Mouse (Mus musculus) retina, adult 2 months (tissue): Measurements from ENCODE around the gene Lat2.

Experiments used
- DNase-seq: peaks from one replicate; pipeline ENCODE4 v3.0.0-alpha.2; 2012; ENCODE audit warnings: low read depth, low spot score

Gene Lat2

DNA sequence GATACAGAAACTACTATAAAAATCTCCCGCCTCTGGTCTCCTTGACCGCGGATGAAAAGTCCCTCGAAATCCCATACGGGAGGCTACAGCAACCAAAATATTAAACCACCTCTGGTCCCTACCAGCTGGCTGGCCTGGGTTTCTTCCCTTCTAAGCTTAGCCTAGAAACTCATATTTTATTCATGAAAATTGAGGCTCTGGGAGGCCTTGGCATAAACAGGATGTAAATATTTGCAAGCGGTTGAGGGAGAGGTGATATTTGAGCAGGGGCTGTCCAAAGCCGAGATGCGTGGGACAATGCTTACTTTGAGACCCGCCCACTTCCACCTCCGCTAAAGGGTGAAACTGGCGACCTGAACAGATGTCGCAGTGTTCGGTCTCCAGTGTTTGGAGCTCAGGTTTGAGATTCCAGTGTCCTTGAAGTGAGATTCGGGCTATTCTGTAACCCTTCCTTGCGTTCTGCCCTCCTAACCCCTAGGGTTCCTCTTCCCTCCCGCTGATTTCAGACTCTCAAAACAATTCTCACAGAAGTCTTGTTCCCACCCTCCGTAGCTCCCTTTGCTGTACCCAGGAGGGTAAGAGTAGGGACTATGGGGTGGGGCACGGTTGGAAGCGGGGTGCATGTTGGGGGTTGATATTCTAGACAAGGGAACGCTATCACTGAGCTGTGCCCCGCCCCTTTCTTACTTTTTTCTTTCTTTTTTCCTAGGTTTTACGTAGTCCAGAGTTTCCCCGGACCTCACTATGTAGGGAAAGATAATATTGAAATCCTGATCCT lies 42.9 kb downstream of the Lat2 start:
- peak; percentile 46 for DNase-seq

DNA sequence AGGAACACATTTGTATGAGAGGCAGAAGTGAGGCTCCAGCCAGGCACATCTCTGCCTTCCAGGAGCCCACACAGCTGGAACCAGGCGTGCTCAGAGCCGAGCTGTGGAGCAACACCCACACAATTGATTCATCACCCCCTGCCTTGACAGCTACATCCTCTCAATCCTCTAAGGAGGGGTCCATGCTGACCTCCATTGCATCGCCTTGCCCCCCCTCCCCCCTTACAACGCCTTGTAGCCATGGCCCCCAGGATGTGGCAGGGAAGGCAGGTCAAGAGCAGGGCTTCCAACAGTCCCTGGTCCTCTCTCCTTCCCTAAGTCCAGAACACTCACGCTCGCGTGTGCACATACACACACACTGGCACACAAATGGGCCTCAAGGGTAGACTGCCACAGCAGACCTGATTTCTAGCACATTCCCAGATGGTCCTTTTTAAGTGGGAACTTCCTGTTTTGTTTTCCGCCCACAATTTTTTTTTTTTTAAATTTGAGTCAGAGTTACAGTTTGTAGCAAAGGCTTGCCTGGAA lies 45.8 kb downstream of the Lat2 start:
- DNase-seq = no peak

DNA sequence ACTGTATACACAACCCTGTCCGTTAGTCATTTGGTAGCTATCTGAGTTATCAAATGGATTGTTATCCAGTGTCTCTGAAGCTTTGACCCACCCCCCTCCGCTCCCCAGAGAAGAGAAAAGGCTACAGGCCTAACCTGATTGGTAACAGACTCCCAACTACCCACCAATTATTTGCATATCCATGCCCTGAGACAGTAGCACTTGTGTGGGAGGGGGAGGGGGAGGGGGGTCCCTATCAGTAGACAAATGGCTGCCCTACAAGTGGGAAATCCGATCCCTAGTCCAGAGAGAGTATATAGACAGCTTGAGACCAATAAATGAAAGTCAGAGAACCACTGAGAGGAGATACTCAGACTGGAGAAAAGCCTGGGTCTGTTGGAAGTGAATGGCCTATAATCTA lies 46.8 kb downstream of the Lat2 start:
- DNase-seq = no peak

DNA sequence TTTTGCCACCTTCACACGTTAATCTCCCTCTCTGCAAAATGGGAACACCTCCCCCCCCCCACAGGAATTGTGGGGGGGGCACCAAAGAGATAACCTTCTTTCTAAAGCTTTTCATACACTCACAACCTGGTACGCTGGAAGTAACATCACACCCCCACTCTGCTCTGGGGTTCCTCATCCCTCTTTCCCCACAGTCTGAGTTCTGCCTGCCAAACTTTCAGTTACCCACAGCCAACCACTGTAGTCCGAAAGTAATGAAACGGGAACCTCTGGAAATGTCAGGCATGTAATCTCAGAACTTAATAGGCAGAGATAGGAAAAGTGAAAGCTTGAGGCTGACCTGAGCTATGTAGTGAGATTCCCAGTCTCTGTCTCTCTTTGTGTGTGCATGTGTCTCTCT lies 47.4 kb downstream of the Lat2 start:
- DNase-seq = no peak

DNA sequence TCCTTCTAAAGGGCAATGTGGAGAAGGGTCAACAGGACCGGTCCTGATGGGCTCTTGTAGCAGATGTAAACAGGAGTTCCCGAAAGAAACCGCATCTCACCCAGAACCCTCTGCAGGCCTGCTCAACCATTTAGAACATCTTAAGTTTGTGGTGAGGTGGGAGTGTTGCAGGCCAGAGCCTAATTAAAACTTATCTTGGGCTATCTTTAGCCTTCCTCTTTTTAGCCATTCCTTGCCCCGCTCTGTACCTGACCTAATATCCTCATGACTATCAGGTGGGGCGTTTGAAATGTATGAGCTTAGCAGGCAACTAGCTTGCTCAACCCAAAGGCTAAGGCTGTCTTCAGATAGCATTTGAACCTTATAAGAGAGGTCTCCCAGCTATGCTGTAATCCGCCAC lies 49.1 kb downstream of the Lat2 start:
- DNase-seq = no peak

DNA sequence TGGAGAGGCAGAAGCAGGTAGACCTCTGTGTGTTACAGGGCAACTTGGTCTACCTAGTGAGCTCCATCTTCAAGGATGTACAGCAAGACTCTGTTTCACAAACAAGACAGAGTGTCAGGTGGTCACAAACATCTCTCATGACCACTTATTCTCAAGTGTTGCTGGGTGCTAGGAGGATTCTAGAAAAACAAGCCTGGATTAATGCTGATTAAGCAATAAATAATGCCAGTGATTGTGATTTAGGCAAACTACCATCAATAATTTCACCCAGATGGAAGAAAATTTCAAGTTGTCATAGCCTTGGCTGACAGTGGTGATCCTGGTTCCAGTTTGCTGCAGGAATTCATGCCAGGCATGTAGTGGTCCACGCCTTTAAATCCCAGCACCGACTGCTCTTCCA lies 50.6 kb downstream of the Lat2 start:
- no peak for DNase-seq

DNA sequence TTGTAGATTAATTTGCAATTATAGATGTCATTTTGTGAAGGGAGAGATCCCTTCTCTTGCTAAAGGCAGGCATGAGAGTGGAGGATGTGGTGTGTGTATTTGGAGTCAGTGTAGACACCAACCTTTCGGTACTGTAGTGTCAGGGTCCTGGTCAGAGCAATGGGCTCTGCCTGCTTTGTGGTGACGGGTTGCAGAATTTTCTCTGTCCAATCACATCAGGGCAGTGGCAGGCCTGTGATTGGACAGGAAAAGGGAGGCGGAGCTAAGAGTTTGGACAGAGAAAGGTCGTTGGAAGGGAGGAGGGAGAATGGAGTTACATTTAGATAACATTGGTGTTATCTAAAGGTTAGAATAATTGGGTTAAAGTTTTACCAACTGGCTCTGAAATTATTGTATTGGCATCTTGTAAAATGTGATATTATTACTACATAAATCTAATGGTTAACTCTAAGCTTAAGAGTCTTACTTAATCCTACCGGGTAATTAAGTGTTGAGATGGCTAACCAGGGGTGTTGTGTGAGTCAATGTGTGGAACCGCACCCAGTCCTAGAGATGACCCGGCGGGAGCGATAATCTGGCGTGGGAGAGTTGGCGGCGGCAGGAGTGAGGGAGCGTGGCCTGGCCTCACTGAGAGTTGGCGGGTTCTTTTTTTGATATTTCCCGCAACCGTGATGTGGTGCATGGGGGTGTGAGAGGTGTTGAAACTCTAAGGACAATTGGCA lies 54.2 kb downstream of the Lat2 start:
- no peak for DNase-seq

DNA sequence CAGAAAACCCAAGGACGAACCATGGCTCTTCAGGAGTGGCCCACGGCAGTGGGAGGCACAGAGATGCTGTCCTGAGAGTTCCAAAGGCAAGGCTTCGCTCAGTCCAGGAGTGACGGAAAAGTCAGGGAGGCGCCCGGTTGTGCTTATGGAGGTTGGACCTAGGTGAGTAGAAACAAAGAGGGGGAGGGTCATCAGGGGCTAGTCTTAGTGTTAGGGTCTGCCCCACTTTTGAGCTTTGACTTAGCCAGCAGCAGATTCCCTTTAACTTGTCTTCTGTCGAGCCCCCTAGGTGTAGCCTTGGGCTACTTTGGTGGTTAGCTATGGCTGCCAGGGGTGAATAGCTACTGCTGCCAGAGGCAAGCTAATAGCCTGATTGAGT lies 54.8 kb downstream of the Lat2 start, which contains the start of gene Syna:
Syna (minus strand) TSS at position 101 of the 379 bp plus-strand sequence.
- DNase-seq = no peak

DNA sequence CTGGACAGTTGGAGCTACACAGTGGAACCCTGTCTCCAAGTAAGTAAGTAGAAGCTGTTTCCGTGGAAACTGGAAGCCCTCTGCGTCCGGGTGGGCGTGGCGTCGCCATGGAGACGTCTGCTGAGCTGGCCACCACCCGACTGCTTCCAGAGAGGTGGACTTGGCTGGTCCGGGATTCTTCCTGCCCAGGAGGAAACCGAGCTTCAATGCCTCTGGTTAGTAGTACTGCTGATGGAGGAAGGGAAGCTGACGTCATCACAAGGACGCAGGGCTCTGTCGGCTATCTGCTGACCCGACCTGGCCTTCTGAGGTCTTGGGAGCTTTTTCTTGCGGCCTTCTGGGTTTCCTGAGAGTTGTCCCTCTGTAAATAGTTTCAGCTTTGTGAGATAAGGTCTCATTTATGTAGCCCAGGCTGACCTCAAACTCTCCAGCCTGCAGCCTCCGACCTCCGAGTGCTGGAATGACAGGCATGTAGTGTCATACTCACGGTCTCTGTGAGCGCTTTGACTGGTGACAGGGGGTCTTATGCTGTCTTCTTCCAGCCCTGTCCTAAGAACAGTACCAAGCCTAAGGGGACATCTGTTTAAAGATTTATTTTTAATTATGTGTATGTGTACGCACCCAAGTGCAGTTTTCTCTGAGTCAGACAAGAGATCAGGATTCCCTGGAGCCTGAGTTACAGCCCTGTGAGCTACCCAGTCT lies 59.2 kb downstream of the Lat2 start:
- no peak for DNase-seq

DNA sequence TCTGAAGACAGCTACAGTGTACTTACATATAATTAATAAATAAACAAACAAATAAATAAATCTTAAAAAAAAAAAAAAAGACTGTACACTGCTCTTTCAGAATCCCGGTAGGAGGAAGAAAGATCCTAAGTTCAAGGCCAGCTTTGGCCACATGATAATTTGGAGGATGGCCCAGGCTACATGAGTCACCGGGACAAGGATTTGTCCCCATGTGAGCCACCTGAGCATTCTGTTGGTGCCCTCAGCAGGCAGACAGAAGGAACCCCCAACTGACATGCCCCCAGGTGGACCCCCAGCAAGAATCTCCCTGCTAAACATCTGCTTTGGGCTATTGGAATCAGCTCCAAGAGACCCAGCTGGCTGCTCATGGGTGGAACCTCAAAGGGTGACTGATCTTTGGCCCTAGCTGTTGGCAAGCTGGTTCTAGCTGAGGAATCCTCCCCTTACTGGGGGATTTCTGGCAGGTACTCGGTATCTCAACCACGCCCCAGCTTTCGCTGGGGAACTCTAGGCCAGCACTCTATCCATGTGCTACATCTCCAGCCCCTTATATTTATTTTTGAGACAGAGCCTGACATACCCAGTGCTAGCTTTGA lies 60.8 kb downstream of the Lat2 start:
- no peak for DNase-seq

DNA sequence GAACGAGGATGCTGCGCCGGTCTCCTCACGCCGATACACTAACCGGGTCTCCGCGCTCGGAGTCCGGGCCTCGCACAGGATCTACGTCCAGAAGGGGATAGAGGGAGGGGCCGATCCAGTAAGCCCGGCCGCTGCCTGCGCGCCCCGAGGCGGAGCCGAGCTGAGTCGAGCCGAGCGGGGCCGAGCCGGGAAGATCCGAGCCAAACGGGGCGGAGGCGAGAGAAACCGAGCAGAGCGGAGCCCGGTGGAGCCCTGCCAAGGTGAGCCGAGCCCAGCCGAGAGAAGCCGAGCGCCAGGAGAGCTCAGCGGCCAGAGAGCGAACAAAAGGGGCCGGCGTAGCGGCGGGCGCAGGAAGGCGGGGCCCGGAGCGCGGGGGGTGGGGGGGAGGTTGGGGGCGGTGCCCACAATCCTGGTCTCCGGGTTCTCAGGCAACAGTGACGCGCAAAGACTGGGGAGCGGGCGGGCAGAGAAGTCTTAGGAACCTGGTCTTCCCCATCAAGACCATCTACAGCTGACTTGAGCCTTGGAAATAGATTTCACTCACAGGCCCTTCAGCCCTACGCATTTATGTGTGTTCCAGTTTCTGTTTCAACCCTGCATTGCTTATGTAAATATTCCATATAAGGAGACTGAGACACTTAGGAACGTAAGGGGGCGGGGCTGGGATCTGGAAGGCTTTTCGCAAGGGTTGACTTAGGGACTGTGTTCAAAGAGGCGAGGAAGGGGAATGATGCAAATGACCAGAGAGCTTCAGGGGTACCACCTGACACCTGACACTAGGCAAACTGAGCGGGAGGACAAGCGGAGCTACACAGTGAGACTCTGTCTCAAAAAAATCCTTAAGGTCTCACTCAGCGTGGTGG lies 62.5 kb downstream of the Lat2 start, which contains the start of gene Clip2:
Clip2 (minus strand) TSS at position 325 of the 863 bp plus-strand sequence.
- peak; percentile 76 for DNase-seq

DNA sequence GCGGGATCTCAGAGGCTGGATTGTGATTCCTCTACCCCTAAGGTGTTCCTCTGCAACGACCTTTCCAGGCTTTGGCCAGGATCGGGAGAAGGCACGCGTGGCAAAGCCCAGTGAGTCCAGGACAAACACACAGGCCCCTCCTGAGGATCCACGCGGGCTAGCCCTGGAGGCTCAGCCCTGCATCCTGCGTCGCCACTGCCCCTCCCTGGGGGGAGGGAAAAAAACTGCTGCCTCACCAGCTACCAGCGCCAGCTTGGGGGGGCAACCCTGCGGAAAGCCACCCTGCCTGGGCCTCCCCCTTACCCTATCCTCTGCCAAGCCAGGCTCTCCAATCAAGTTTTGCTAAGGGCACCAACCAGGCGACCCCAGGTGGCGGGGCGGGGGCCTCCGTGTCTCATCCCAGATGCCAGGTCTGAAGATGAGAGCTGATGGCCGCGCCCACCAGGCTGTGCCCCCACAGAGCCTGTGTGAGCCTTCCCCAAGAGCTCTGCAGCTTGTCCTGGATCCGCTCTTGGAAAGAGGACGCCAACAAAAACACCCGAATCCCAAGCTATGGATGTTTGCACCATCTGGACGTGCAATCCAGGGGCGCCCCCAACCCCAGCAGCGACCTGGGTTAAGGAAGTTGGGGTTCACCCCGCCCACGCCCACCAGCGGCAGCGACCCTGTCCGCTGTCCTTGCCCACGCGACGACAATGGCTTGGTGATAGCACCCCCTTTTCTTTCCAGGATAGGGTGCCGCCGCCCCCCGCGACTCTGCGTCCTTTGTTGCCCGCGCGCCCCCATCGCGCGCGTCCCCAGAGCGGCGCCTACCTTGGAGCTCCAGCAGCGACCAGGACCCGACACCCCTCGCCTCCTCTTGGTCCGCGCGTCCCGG lies 63.4 kb downstream of the Lat2 start:
- DNase-seq = no peak

DNA sequence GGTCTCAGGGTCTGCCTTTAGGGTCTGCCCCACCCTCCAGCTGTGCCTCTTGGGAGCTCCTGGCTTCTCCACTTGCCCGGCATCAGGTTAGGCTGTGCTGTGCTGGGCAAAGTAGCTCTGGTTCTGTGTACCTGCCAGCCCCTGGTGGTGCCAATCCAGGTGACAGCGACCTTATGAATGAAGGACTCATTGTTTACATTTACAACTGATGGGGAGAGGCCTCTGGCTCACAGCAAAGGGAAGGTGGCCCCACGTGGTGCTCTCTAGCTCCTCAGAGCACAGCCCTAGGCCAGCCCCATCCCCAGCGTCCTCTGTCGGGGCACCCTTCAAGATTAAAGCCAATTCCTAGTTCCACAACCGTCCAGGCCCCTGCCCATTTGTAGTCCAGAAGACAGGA lies 64.0 kb downstream of the Lat2 start:
- no peak for DNase-seq
